Mouse (Mus musculus): ENCODE results near the gene Zdhhc3. TPM values are rescaled to one million over a fixed set of nuclear protein-coding genes. Genes with fewer than 3 reads are reported as not detected.

Gene Zdhhc3
- polyA plus RNA-seq, 1 experiment = 35.2 TPM

DNA sequence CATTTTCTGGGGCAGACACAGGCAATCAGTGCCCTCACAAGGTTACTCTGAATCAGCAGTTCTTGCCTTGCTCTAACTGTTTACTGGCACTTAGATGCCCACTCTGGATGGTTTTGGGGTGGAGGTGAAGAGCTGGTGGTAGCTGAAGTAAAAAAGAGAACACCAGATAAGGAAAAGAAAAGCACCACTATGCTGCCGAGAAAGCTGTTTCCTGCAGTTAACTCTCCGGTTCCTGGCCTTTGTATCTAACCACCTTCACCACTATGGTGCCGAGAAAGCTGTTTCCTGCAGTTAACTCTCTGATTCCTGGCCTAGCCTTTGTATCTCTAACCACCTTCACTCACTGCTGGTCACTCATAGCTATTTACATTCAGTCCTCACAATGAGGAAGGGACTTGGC is 25.4 kb downstream of the Zdhhc3 start:
- H3K27ac ChIP-seq (replicated peaks; ENCODE audit: low read depth, low read length) = no peak overlapping the region
- no peaks in the 10 kb centered on the region for H3K4me1 ChIP-seq (ENCODE audit: control insufficient read depth, insufficient read depth, insufficient read length, low read length)
- H3K4me3 ChIP-seq (ENCODE audit: insufficient read depth, low read depth, low read length) = no peak overlapping the region

- Histone ChIP-seq H3K4me1 (ENCODE audit: control insufficient read depth, insufficient read depth, insufficient read length, low read length) (no peaks in the 10 kb centered on the region), H3K4me3 (ENCODE audit: insufficient read depth, low read depth, low read length) (no peak overlapping the region), H3K27ac (replicated peaks; ENCODE audit: low read depth, low read length) (no peak overlapping the region)
These were observed 27.6 kb downstream of the Zdhhc3 start for GRCm38 (mm10) chr9:123085373-123085772.

DNA sequence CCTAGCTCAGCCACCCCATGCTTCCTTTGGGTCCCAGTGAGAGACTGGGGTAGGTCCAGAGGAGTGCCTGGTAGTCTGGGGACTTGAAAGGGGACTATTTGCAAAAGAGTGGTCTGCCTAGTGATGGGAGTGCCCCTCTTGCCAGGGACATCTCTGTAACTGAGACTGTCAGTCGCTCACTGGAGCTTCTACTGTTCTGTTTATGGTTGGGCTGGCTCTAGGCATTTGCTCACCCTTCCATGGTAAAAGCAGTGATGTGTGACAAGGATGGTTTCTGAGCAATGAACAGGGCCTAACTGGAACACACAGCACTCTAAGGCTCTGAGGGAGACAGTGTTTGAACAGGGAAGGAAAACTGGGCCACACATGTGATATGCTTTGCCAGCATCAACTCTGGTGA is 32.2 kb downstream of the Zdhhc3 start:
- H3K4me1 ChIP-seq (ENCODE audit: control insufficient read depth, insufficient read depth, insufficient read length, low read length) = no peaks in the 10 kb centered on the region
- no peak overlapping the region for H3K4me3 ChIP-seq (ENCODE audit: insufficient read depth, low read depth, low read length)
- no peak overlapping the region for H3K27ac ChIP-seq (replicated peaks; ENCODE audit: low read depth, low read length)

DNA sequence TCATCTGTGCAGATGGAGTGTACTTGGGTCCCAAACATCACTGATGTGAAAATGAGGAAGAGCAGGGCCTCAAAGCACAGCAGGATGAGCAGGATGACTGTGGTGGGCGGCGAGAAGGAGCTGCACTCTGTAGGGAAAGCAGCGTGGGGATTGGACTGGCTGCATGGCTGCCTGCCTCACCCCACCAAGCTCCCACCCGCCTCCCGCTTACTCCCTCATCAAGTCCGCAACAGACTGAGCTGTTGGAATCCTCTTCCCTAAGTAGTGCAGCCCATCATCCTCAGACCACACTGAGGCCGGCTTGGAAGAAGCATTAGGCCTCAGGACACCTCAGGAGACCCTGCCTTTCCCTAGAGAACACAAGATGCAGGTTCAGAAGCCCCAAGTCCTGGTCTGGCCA is 32.6 kb downstream of the Zdhhc3 start:
- Histone ChIP-seq H3K4me3 (ENCODE audit: insufficient read depth, low read depth, low read length) (no peak overlapping the region), H3K4me1 (ENCODE audit: control insufficient read depth, insufficient read depth, insufficient read length, low read length) (no peaks in the 10 kb centered on the region)

GRCm38 (mm10) chr9:123079149-123079548 is 33.9 kb downstream of the Zdhhc3 start:
- no peak overlapping the region for H3K4me3 ChIP-seq (ENCODE audit: insufficient read depth, low read depth, low read length)
- H3K4me1 ChIP-seq (ENCODE audit: control insufficient read depth, insufficient read depth, insufficient read length, low read length) = no peaks in the 10 kb centered on the region
- no peak overlapping the region for H3K27ac ChIP-seq (replicated peaks; ENCODE audit: low read depth, low read length)

More for the DNA sequence above, 32.6 kb downstream of the Zdhhc3 start:
- H3K27ac ChIP-seq (replicated peaks; ENCODE audit: low read depth, low read length) = no peak overlapping the region

DNA sequence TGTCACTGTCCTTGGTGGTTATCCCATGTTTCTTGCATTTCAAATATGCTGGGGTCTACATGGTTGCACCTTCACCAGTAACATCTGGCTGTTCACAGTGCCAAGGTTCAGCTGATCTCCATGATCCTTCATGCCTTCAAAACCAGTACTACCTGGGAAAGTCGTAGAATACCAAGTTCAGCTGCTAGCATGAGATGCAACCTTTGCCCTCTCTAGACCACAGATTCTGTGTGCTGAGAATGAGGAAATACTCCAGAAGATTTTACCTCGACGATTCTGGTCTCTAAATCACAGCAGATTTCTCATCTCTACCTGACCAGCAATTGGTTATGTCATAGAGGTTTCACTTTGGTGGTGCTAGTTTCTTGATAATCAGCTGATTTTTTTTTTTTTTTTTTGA is 52.8 kb downstream of the Zdhhc3 start:
- H3K4me1 ChIP-seq (ENCODE audit: control insufficient read depth, insufficient read depth, insufficient read length, low read length) = no peaks in the 10 kb centered on the region
- no peak overlapping the region for H3K27ac ChIP-seq (replicated peaks; ENCODE audit: low read depth, low read length)
- H3K4me3 ChIP-seq (ENCODE audit: insufficient read depth, low read depth, low read length) = no peak overlapping the region

DNA sequence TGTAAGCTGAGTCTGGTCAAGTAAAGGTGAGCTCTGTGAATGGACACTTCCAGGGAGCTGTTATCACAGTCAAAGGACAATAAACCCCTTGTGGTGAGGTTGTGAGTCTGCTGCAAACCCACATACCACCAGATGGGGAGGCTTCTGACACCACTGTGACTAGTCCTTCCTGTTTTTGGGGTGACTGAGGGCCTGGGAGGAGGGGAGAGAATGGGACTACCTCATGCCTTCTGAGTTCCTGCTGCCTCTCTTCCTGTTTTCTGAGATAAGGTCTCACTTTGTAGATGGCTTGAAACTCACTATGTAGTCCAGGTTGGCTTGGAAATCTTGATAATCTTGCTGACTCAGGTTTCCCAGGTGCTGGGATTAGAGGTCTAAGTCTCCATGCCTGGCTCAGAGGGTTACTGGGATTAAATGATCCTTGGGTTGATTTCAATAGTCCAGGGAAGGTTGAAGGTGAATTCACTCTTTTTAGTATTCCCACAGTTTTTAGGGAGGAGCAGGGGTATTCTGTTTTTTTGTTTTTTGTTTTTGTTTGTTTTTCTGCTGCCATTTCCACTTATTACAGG is 54.2 kb downstream of the Zdhhc3 start:
- no peaks in the 10 kb centered on the region for H3K4me1 ChIP-seq (ENCODE audit: control insufficient read depth, insufficient read depth, insufficient read length, low read length)
- H3K4me3 ChIP-seq (ENCODE audit: insufficient read depth, low read depth, low read length) = no peak overlapping the region
- H3K27ac ChIP-seq (replicated peaks; ENCODE audit: low read depth, low read length) = no peak overlapping the region

- H3K4me1 ChIP-seq (ENCODE audit: control insufficient read depth, insufficient read depth, insufficient read length, low read length) = no peaks in the 10 kb centered on the region
- H3K4me3 ChIP-seq (ENCODE audit: insufficient read depth, low read depth, low read length) = no peak overlapping the region
- no peak overlapping the region for H3K27ac ChIP-seq (replicated peaks; ENCODE audit: low read depth, low read length)
These were observed 65.3 kb downstream of the Zdhhc3 start for GRCm38 (mm10) chr9:123047665-123048064.

GRCm38 (mm10) chr9:123034426-123034825 is 78.6 kb downstream of the Zdhhc3 start, which contains the start of gene Tgm4:
Gene Tgm4 (plus strand): TSS chr9:123034726.
- H3K27ac ChIP-seq (replicated peaks; ENCODE audit: low read depth, low read length) = no peak within 1 kb of the TSS
- H3K4me1 ChIP-seq (ENCODE audit: control insufficient read depth, insufficient read depth, insufficient read length, low read length) = no peaks in the 10 kb centered on the region
- H3K4me3 ChIP-seq (ENCODE audit: insufficient read depth, low read depth, low read length) = no peak within 1 kb of the TSS

GRCm38 (mm10) chr9:123031496-123032246 is 81.3 kb downstream of the Zdhhc3 start:
- Histone ChIP-seq H3K4me1 (ENCODE audit: control insufficient read depth, insufficient read depth, insufficient read length, low read length) (no peaks in the 10 kb centered on the region), H3K4me3 (ENCODE audit: insufficient read depth, low read depth, low read length) (no peak overlapping the region), H3K27ac (replicated peaks; ENCODE audit: low read depth, low read length) (no peak overlapping the region)

GRCm38 (mm10) chr9:123024201-123024600 is 88.8 kb downstream of the Zdhhc3 start:
- H3K4me3 ChIP-seq (ENCODE audit: insufficient read depth, low read depth, low read length) = no peak overlapping the region
- no peaks in the 10 kb centered on the region for H3K4me1 ChIP-seq (ENCODE audit: control insufficient read depth, insufficient read depth, insufficient read length, low read length)
- no peak overlapping the region for H3K27ac ChIP-seq (replicated peaks; ENCODE audit: low read depth, low read length)

DNA sequence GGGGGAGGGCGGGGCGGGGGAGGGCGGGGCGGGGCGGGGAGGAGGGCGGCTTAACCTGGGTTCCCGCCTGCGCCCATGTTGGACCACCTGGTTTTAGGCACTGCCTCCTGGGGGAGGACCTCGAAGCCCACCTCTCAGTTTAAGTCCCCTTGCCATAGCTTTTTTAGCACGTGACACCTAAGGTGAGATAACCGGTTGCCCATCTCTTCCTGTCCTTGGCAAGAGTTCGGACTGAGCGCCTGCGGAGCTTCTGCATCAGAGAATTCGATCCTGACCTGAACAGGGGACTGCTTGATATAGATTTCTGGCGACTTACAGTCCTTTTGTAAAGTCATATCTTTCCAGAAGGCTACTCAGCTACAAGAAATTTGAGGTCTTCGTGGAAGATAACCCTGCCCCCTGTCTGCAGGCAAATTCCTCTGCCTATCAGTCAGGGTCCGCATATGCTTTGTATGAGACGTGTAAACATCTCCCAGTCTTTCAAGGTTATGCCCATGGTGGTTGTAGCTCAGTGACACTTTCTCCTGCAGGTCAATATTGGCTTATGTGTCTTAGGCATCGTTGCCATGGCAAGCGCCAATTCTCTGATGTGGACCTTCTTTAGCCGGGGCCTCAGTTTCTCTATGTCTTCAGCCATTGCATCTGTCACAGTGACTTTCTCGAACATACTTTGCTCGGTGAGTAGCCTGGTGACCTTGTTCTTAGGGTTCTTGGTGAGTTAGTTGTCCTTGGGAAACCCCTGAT is 91.2 kb downstream of the Zdhhc3 start:
- H3K27ac ChIP-seq (replicated peaks; ENCODE audit: low read depth, low read length) = no peak overlapping the region
- no peaks in the 10 kb centered on the region for H3K4me1 ChIP-seq (ENCODE audit: control insufficient read depth, insufficient read depth, insufficient read length, low read length)
- peak overlapping the region; percentile 62 for H3K4me3 ChIP-seq (ENCODE audit: insufficient read depth, low read depth, low read length)

GRCm38 (mm10) chr9:123020995-123021631 is 91.9 kb downstream of the Zdhhc3 start, which contains the start of gene Tmem42:
Gene Tmem42 (plus strand): TSS chr9:123021326.
- H3K27ac ChIP-seq (replicated peaks; ENCODE audit: low read depth, low read length) = peak within 1 kb of the TSS; percentile 58; the same call in 1 of the 2 replicates
- peak within 1 kb of the TSS; percentile 77 for H3K4me3 ChIP-seq (ENCODE audit: insufficient read depth, low read depth, low read length)
- no peaks in the 10 kb centered on the region for H3K4me1 ChIP-seq (ENCODE audit: control insufficient read depth, insufficient read depth, insufficient read length, low read length)
